Mouse (Mus musculus): ENCODE results near the gene Ldlr.
"Not testable (repeated sequence)": the region's sequence is repeated elsewhere in the genome, so short reads cannot be mapped to it uniquely, and the experiment has no call there.

Ldlr gene

GRCm38 (mm10) chr9:21788234-21788633, 65.0 kb downstream of the Ldlr start:
- no peak for DNase-seq (ENCODE audit: low read depth, low spot score)

- DNase-seq (ENCODE audit: low read depth, low spot score), result no peak
These were observed 68.6 kb downstream of the Ldlr start for GRCm38 (mm10) chr9:21791861-21792260.

- DNase-seq (ENCODE audit: low read depth, low spot score), result no peak
These were observed 69.4 kb downstream of the Ldlr start for GRCm38 (mm10) chr9:21792644-21793043.

- not testable (repeated sequence) for DNase-seq (ENCODE audit: low read depth, low spot score)
These were observed 70.2 kb downstream of the Ldlr start for GRCm38 (mm10) chr9:21793507-21793906.

- no peak for DNase-seq (ENCODE audit: low read depth, low spot score)
These were observed 71.1 kb downstream of the Ldlr start for GRCm38 (mm10) chr9:21794344-21794834.

- no peak for DNase-seq (ENCODE audit: low read depth, low spot score)
These were observed 71.6 kb downstream of the Ldlr start for GRCm38 (mm10) chr9:21794925-21795324.

GRCm38 (mm10) chr9:21795579-21795978, 72.3 kb downstream of the Ldlr start:
- DNase-seq (ENCODE audit: low read depth, low spot score), result no peak

- no peak for DNase-seq (ENCODE audit: low read depth, low spot score)
These were observed 73.0 kb downstream of the Ldlr start for GRCm38 (mm10) chr9:21796259-21796658.

- DNase-seq (ENCODE audit: low read depth, low spot score), result no peak
These were observed 73.6 kb downstream of the Ldlr start for GRCm38 (mm10) chr9:21796919-21797318.

- peak; percentile 48 for DNase-seq (ENCODE audit: low read depth, low spot score)
These were observed 74.7 kb downstream of the Ldlr start for GRCm38 (mm10) chr9:21797921-21798344.

- peak; percentile 76 for DNase-seq (ENCODE audit: low read depth, low spot score)
These were observed 75.2 kb downstream of the Ldlr start, which contains the start of gene Kank2 for GRCm38 (mm10) chr9:21798345-21799009. TSS of gene Kank2 (minus strand) at chr9:21798744.

- DNase-seq (ENCODE audit: low read depth, low spot score), result peak; percentile 62
These were observed 75.7 kb downstream of the Ldlr start for GRCm38 (mm10) chr9:21799010-21799350.
